Mouse (Mus musculus): ENCODE data around the gene Dmac2.
A peak's percentile ranks its signal among the peaks of the same experiment; 100 is the strongest.

Gene Dmac2

DNA sequence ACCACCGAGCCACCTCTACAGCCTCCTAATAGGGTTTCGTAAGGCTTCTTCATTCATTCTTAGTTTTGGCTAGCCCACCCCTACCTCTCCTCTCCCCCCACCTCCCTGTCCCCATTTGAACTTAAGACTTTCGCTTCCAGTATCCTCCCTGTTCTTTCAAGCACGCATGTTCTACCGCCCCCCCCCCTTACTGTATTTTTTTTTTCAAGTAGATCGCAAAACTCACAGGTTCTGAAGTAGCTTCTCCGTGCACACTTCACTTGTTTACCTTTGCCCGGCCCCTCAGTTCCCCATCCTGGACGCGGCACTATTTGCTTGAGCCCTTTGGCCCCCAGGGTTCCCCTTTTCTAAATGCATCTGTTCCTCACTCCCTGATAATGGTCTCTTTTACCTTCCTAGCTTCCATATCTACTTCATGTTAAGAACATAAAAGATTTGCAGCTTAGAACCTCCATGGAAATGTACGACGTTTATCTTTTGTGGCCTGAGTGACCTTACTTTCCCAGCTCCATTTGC, 33.1 kb downstream of the Dmac2 start:
- no peak for DNase-seq (ENCODE audit: low spot score)

DNA sequence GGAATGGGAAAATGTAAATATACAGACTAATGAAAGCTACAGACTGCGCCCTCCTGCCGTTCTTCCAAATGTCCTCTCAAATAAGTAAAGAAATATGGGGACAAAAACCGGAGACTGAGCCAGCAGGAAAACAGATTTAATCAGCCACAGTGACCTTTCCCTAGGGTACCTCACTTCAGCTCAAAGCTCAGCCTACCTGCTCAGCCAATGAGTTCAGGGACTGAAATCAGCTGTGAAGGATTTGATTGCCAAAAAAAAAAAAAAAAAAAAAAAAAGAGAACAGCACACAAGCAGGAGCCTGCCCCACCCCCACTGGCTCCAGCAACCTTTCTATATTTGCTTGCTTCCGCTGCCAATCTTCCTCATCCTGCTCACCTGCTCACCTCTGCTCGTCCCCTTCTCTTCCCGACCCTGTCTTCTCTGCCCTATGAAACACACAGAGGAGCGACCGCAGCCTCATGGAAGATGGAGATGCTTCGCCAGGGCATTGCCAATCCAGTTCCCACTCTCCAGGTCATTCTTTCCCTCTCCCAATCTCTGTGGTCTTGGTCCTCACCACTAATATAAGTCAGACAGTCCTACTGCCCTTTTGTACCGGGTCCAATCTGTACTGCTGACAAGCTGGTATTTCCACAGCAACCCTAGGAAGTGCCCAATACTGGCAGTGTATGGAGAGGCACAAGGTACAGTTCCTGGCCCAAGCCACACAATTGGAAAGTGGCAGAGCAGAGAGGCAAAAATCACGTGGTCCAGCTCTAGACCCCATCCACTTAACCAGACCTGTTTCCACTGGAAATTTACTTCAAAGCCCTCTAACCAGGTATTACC, 36.6 kb downstream of the Dmac2 start:
- no peak for DNase-seq (ENCODE audit: low spot score)

DNA sequence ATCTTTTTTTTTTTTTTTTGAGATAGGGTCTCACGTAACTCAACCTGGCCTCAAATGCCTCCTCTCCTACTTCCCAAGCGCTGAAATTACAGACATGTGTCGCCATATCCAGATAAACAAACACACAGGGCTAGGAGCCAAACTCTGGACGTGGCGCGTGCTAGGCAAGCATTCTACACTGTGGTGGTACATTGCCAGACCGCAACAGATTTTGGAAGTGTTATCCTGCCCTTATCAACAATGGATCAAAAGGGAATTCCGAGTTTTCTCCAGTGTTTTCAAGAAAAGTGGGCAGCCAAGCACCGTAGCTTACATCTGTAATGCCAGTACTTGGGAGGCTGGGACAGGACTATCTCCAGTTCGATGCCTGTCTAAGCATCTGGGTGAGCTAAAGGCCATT, 38.6 kb downstream of the Dmac2 start:
- DNase-seq (ENCODE audit: low spot score), result no peak

DNA sequence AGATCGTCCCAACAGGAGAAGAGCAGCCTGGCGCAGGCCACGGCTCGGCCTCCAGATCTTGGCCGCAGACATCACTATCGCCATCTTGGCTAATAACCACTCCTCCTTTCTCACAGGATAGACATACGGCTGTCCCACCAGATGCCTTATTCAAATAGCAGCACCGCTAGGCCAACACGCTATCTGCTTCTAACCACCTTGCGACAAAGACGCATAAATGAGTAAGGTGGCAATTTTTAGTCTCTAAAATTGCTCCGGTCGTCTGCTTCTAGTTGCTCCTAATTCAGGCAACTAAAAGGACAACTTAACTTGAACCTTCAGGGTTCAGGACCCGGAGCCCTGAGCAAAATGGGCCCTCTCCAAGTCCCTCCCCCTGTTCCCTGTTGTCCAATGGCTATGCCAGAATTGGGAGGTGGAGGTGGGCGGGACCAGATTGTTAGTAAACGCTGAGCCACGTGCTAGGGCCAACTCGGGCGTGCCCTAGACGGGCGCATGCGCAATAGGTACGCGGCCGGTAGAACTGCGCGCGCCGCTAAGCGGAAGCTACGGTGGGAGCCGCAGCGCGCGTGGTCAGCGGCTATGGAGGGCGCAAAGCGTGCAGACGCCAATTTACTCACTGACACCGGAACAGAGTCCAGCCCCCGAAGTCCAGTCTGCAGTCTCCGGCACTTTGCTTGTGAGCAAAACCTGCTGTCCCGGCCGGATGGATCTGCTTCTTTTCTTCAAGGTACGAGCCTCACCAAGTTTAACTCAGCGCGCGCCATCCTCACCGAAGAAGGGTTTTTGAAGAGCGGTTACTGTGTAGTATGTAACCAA, 39.7 kb downstream of the Dmac2 start, which contains the start of the genes Bckdha and Exosc5:
Gene Bckdha (minus strand): TSS at position 325 of the 816 bp plus-strand sequence.
Gene Exosc5 (plus strand): TSS at position 508 of the 816 bp plus-strand sequence.
- DNase-seq (ENCODE audit: low spot score), result peak; percentile 99

DNA sequence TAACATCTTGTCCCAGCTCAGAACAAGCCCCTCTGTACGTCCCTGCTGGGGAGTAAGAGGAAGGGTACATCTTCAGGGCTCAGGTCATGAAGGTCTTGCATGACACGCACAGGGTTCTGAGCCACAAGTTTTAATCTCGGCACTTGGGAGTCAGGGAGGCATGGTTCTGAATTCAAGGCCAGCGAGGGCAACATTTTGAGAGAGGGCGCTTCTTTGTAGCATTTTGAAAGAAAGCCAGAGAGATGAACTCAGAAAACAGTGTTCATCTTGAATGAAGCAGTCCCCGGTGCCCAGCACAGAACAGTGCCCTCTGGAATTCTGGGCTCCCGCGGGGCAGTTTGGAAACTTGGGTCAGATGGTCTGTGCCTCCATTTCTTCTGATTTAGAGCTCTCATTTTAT, 47.2 kb downstream of the Dmac2 start:
- no peak for DNase-seq (ENCODE audit: low spot score)

DNA sequence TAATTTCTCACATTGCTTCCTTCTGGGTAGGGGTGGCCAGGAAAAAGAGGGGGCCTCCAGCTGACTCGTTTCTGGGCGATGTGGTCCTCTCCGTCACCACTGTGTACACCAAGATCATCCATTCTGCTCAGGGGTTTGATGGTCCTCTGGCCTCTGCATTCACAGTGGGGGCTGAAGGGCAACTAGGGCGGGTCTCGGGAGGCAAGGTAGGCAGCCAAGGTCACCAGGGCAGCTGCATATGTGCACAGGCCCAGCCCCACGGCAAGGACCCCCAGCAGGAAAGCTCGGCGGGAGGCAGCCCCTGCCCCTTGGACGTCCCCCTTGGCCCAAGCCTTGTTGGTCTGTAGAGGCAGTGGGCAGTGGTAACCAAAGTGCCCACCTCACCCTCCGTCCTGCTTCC, 49.9 kb downstream of the Dmac2 start:
- no peak for DNase-seq (ENCODE audit: low spot score)

DNA sequence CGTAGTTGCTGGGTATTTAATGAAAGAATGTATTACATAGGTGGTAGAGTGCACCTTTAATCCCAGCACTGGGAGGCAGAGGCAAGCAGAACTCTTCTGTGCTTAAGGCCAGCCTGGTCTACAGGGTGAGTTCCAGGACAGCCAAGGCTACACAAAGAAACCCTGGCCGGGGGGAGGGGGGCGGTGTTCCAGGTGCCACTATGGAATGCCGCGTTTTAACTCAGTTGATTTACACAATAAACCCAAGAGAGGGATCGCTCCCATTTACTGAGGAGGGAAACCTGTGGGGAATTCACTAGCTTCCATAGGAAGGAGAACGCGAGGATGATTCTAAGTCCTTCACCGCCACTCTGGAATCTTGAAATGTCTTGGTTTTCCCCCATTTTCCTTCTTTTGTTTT, 50.4 kb downstream of the Dmac2 start:
- no peak for DNase-seq (ENCODE audit: low spot score)

DNA sequence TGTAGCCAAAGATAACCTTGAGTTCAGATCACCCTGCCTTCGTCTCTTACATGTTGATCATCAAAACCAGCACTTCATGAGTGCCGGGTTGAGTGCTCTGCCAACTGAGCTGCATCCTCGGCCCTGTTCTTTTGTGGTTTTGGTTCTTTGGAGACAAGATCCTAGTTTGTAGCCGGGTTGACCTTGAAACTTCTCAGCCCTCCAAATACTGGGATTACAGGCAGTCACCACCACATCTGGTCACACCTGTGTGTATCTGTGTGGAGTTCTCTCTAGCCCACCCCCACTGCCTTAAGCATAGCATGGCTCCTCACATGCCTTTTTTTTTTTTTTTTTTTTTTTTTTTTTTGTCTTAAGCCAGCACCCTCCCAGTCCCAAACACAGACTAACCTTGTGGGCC, 50.9 kb downstream of the Dmac2 start:
- no peak for DNase-seq (ENCODE audit: low spot score)

DNA sequence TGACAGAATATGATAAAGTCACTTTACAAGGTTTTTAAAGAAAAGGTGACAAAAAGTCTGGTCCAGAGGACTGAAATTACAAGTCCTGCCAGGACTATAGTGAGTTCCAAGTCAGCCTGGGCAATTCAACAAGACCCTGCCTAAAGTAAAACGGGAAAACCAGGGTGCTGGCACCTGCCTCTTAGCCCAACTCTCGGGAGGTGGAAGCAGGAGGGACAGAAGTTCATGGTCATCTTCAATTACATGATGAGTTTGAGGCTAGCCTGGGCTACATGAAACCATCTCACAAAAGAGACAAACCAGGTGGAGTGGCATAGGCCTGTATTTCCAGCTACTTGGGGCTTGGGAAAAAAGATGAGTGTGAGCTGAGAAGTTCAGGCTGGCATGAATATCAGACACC, 52.5 kb downstream of the Dmac2 start:
- no peak for DNase-seq (ENCODE audit: low spot score)

DNA sequence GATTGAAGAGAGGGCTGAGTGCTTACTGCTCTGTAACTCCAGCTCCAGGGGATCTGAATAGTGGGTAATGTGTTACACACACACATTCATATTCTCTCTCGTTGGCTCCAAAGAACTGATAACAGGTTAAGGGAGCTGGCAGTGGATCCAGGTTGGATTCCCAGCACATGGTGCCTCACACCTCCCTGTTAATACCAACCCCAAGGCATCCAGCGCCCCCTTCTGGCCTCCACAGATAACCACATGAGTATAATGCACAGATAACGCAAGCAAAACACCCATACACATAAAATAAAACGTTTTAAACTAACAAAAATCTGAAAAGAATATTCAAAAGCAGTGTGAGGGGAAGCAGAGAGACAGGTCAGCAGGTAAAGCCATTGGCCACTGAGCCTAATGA, 53.2 kb downstream of the Dmac2 start:
- no peak for DNase-seq (ENCODE audit: low spot score)

DNA sequence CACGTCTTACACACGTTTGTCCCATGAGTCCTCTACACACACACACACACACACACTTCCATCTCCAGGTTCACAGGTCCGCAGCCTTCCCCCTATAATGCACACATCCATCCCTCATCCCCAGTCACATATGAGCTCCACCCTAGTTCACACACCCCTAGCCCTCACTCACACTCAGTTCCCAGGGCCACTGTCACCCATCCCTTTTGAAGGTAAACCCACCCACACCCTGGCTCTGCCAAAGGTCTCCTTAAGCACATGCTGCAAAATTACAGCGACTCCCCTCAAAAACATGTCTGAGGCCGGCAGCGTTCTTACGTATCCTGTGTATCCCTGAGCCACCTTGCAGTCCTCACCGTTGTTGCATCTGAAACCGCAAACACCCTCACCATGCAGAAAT, 55.1 kb downstream of the Dmac2 start:
- no peak for DNase-seq (ENCODE audit: low spot score)

DNA sequence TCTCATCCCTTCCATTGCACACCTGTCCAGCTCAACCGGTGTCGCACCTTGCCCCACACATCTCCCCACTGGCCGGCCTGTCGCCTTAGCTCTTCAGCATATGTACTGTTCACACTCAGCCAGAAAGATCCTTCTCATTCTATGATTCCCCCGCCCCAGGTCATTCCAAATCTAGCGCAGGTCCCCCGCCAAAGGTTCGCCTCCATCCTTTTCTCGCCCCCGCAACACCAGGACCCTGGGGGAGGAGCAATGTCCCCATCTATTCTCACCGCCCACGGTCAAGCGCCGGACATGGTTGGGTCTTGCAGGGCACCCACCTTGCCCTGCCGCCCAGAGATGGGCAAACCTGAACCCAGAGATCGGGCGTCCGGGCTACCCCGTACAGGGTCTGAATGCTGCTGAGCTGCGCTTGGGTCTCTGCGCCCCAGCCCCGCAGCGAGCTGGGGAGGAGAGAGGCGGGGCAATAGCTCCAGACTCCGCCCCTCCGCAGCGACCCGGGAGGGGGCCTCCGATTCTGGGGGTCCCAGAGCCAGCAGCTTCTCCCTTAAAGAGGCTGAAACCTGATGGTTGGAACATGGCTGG, 55.6 kb downstream of the Dmac2 start, which contains the start of gene Tmem91:
Gene Tmem91 (minus strand): TSS at position 448 of the 582 bp plus-strand sequence.
- DNase-seq (ENCODE audit: low spot score), result no peak

Data from T-cell, adult 2 months (primary cell).